Mouse (Mus musculus): ENCODE measurements around the gene Sh2d1b2. TPM values are rescaled to one million over a fixed set of nuclear protein-coding genes. Genes with fewer than 3 reads are reported as not detected.

Sh2d1b2 gene
- polyA plus RNA-seq, 1 experiment from 2014 or later = not detected

Other genes with a start within 250 kb of the Sh2d1b2 start
- gene Ddr2, start 122.0 kb upstream of the Sh2d1b2 start, polyA plus RNA-seq (2015; fragmentation: Nextera tagmentation; extraction: Ambion mirVana) = 9.1 and 11.2 TPM in 2 replicates
- 42.4 and 46.1 TPM in 2 replicates for gene Uap1, start 57.8 kb upstream of the Sh2d1b2 start, polyA plus RNA-seq (2015; fragmentation: Nextera tagmentation; extraction: Ambion mirVana)
- gene Uhmk1, start 17.4 kb upstream of the Sh2d1b2 start, polyA plus RNA-seq (2015; fragmentation: Nextera tagmentation; extraction: Ambion mirVana) = 5.1 and 5.2 TPM in 2 replicates
- 0.05 TPM in 1 of 2 replicates, not detected in the other for gene Sh2d1b1, start 44.6 kb downstream of the Sh2d1b2 start, polyA plus RNA-seq (2015; fragmentation: Nextera tagmentation; extraction: Ambion mirVana)
- gene Gm7694, start 73.6 kb downstream of the Sh2d1b2 start, polyA plus RNA-seq (2015; fragmentation: Nextera tagmentation; extraction: Ambion mirVana) = 4.8 and 5.6 TPM in 2 replicates
- 1.1 and 1.7 TPM in 2 replicates for gene Spata46, start 76.1 kb downstream of the Sh2d1b2 start, polyA plus RNA-seq (2015; fragmentation: Nextera tagmentation; extraction: Ambion mirVana)